Mouse (Mus musculus) thymus, adult 2 months (tissue): ENCODE measurements around the gene Emc9.

Source experiments
- CTCF ChIP-seq: fragments of 200-500 bp; IDR thresholded peaks from 2 replicates; pipeline ENCODE4 v1.5.1; 2012; ENCODE audit warnings: mild to moderate bottlenecking, control low read depth, low read length, moderate library complexity, borderline replicate concordance; ENCODE audit not compliant: control insufficient read depth, poor library complexity, insufficient read depth; ENCODE audit errors: extremely low read depth
- POLR2A ChIP-seq: fragments of 200-500 bp; IDR thresholded peaks from 2 replicates; pipeline ENCODE4 v1.6.1; 2012; ENCODE audit warnings: mild to moderate bottlenecking, low read length, control low read depth, moderate library complexity; ENCODE audit not compliant: control insufficient read depth, poor library complexity, insufficient read depth; ENCODE audit errors: extremely low read depth

- TF ChIP-seq POLR2A (no peak), CTCF (no peak)
Observed at GRCm38 (mm10) chr14:55596036-55596690, 11.1 kb upstream of the Emc9 start.
